Mouse (Mus musculus): ENCODE data around the gene Klrk1.

DNA sequence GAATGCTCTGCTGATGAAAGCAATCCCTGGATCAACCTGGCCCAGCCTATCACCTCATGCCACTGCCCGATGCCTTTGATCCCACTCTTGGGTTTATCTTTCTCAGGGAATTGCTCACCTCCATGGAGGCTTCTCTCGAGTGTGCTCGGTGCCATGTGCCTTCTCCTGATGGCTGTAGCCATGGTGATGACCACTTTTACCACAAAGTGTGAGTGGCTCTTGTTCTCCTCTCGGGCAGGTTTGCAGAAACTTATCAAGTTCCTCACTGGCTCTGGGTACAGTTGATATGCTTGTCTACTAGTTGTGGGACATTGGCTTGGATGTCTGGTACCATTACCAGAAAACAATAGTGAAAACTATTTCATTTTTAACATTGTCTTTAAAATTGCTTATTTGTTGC, 41.8 kb downstream of the Klrk1 start:
- no peak for TF ChIP-seq POLR2A (IDR thresholded peaks at IDR 0.05; ENCODE audit: borderline replicate concordance, extremely low read depth, insufficient read depth, insufficient read length, poor library complexity, severe bottlenecking)
- no peak for TF ChIP-seq CTCF (IDR thresholded peaks at IDR 0.05; ENCODE audit: borderline replicate concordance, extremely low read depth, insufficient read depth, insufficient read length)

Data from brain, embryonic 14.5 days (tissue).